18 mouse cellular contexts compared by ENCODE assay signal in the genomic region with DNA sequence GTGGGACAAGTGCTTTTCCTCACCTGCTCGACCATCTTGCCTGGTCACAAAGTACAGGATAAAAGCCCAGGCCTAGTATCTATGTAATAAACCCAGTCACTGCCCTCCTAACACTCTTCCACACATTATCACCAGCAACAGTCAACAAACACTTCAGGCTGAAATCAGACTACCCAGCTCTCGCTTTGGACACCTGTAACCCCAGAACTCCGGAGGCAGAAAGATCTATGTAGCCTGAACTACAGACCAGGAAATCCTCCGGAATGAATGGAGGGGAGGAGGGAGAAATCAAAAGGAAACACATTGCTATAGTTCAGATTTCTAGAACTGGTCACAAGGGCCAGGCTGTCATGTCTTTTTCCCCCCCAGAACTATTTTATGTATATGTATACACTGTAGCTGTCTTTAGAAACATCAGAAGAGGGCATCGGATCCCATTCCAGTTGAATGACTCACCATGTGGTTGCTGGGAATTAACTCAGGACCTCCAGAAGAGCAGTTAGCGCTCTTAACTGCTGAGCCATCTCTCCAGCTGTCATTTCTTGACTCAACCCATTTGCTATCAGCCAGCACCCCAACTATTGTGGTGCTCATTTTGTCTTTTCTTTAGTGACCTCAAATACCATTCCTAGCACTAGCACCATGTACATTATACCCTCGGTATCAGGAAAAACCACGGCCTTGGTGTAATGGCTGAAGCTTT.
"Had no signal": no experiment of that assay in that cellular context is flagged by ENCODE, and none has a peak within 500 bp of the region (broad histone marks: within the 10 kb centered on the region; RNA-seq: fewer than 3 reads in every experiment).

No protein-coding gene starts in this region.

- H3K4me1 ChIP-seq: limb, embryonic 13.5 days; liver, embryonic 15.5 days; lung, embryonic 15.5 days; midbrain, embryonic 15.5 days; neural tube, embryonic 13.5 days had no signal

- H3K27ac ChIP-seq: layer of hippocampus, adult 2 months; limb, embryonic 13.5 days; liver, embryonic 15.5 days; lung, embryonic 15.5 days; midbrain, embryonic 15.5 days; neural tube, embryonic 13.5 days had no signal

- H3K4me3 ChIP-seq: layer of hippocampus, adult 2 months; limb, embryonic 13.5 days; liver, embryonic 15.5 days; lung, embryonic 15.5 days; megakaryocyte, embryonic 14.5 days; midbrain, embryonic 15.5 days; neural tube, embryonic 13.5 days had no signal

- H3K9me3 ChIP-seq: limb, embryonic 13.5 days; liver, embryonic 15.5 days; lung, embryonic 15.5 days; megakaryocyte, embryonic 14.5 days; midbrain, embryonic 15.5 days; neural tube, embryonic 13.5 days had no signal

- H3K9ac ChIP-seq: limb, embryonic 13.5 days; liver, embryonic 15.5 days; lung, embryonic 15.5 days; midbrain, embryonic 15.5 days; neural tube, embryonic 13.5 days had no signal

- H3K27me3 ChIP-seq: limb, embryonic 13.5 days; liver, embryonic 15.5 days; lung, embryonic 15.5 days; megakaryocyte, embryonic 14.5 days; midbrain, embryonic 15.5 days; neural tube, embryonic 13.5 days had no signal

- H3K4me2 ChIP-seq: limb, embryonic 13.5 days; liver, embryonic 15.5 days; lung, embryonic 15.5 days; midbrain, embryonic 11.5 days; midbrain, embryonic 15.5 days; neural tube, embryonic 13.5 days had no signal

- ATAC-seq: midbrain, embryonic 15.5 days had no signal

- DNase-seq: kidney, adult 9 months; kidney, postnatal 10 days; kidney, postnatal 4 days; left cerebral cortex, postnatal 4 days; lung, postnatal 4 days; retina, postnatal 1 day; right cerebral cortex, postnatal 4 days; spleen, adult 18-20 months; thymus, adult 18-20 months; thymus, postnatal 25 days had no signal
